Mouse (Mus musculus) neutrophil, adult 83 days (primary cell): ENCODE results near the gene Gm36079. TPM values are rescaled to one million over a fixed set of nuclear protein-coding genes. Genes with fewer than 3 reads are reported as not detected.

Source experiments
- total RNA-seq, 2 experiments: library from RNA; stranded (reverse); gene quantifications; one replicate each; pipeline ENCODE4 v1.2.4; 2023

Gm36079 gene
- 1 to 10 TPM; 2.7 to 7.1 TPM for total RNA-seq

GRCm38 (mm10) chr13:120026911-120027310 is at the start of gene Gm36079:
Gene Gm36079, minus strand, starts transcription at chr13:120027011.

DNA sequence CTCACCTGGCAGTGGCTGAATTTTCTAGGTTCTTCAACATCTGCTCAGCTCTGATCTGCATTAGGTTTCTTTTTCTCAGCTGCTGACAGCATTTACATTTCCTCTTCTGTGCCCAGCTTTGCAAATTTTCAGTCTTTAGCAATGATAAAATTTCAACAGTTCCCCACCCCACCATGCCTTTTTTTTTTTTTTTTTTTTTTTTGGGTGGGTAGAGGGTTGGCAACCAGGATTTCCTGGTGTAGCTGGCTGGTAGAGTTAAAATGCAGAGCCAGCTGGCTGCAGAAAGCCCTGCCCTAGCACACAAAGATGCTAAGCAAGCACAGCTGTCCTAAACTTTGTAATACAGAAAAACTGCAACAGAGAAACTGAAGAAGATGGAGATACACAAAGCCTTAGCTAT is 25.3 kb upstream of the Gm36079 start, which contains the start of gene Gm21188:
Gene Gm21188 (minus strand): TSS at position 110 of the 400 bp plus-strand sequence.

Other genes starting within 250 kb of the Gm36079 start
- gene Zfp131, start 236.1 kb downstream of the Gm36079 start, total RNA-seq, result 10 to 100 TPM; 38.6 to 42.0 TPM
- gene AF067063, start 196.8 kb downstream of the Gm36079 start, total RNA-seq, result not detected
- not detected for gene D13Ertd608e, start 191.0 kb downstream of the Gm36079 start, total RNA-seq
- gene Tcstv1, start 132.2 kb downstream of the Gm36079 start, total RNA-seq, result not detected
- gene Gm21761, start 97.7 kb downstream of the Gm36079 start, total RNA-seq, result not detected
- gene B020031M17Rik, start 76.2 kb downstream of the Gm36079 start, total RNA-seq, result not detected
- gene Gm21188, start 25.2 kb upstream of the Gm36079 start, total RNA-seq, result 10 to 100 TPM; 68.5 to 74.3 TPM
- not detected for gene Gm20767, start 113.2 kb upstream of the Gm36079 start, total RNA-seq
- gene Gm21818, start 145.4 kb upstream of the Gm36079 start, total RNA-seq, result not detected
- gene Gm21762, start 188.9 kb upstream of the Gm36079 start, total RNA-seq, result not detected
- not detected for gene Gm21731, start 212.1 kb upstream of the Gm36079 start, total RNA-seq
- gene AF067061, start 236.1 kb upstream of the Gm36079 start, total RNA-seq, result not detected